8 mouse cellular contexts compared by ENCODE assay signal in genomic region chr10:56114951-56115635, GRCm38 (mm10). TPM values are rescaled to one million over a fixed set of nuclear protein-coding genes. Genes with fewer than 3 reads are reported as not detected.
A peak's percentile ranks its signal among the peaks of the same experiment; 100 is the strongest.
DNase-seq lines count a peak whose midpoint lies in the region; ATAC-seq and TF ChIP-seq lines count a peak whose summit lies in the region.

No protein-coding gene starts in this region.

- WGBS in hindbrain, embryonic 13.5 days: under 1% methylated on average over 50 of the region's 50 CpGs
- 4% methylated on average over 50 of the region's 50 CpGs for WGBS in lung, postnatal 0 days
- 17% methylated on average over 50 of the region's 50 CpGs for WGBS in thymus, adult 2 months

- in situ Hi-C loops in ES-E14 (cut with MboI; ENCODE audit: low sequenced_read_pairs in 2 of 2, unreplicated experiment in 2 of 2): no loop called here

- no peaks in the 10 kb centered on the region for H3K9me3 ChIP-seq in ES-E14 (ENCODE audit: control insufficient read depth, insufficient read depth, low read depth, low read length)
- no peaks in the 10 kb centered on the region for H3K9me3 ChIP-seq in hindbrain, embryonic 13.5 days
- no peaks in the 10 kb centered on the region for H3K9me3 ChIP-seq in lung, postnatal 0 days (ENCODE audit: low read length)

- TF ChIP-seq EP300 in lung, postnatal 0 days (IDR thresholded peaks at IDR 0.05): no peak

- TF ChIP-seq POLR2A in thymus, adult 2 months (IDR thresholded peaks at IDR 0.05; ENCODE audit: control insufficient read depth, extremely low read depth, insufficient read depth, low read length, poor library complexity): peak; percentile 46; the same call in 1 of the 2 replicates

- TF ChIP-seq CTCF in lung, postnatal 0 days (IDR thresholded peaks at IDR 0.05): peak; percentile 4; the same call in 1 of the 2 replicates
- TF ChIP-seq CTCF in thymus, adult 2 months (IDR thresholded peaks at IDR 0.05; ENCODE audit: borderline replicate concordance, control insufficient read depth, extremely low read depth, insufficient read depth, low read length, poor library complexity): 0 out of 2 replicates have a peak, but pooled peaks have one; percentile 55

- peak overlapping the region; percentile 78 for H3K9ac ChIP-seq in ES-E14 (ENCODE audit: insufficient read depth, low read depth, low read length, poor library complexity, severe bottlenecking)
- H3K9ac ChIP-seq in hindbrain, embryonic 13.5 days: peak overlapping the region; percentile 91
- H3K9ac ChIP-seq in lung, postnatal 0 days (replicated peaks; ENCODE audit: low read depth): peak overlapping the region; percentile 36; the same call in 1 of the 2 replicates

- DNase-seq in ES-E14 (ENCODE audit: low read depth, low spot score): peak; percentile 66
- peak; percentile 82 to 83 for DNase-seq in cerebellum, postnatal 14 days
- peak; percentile 52 to 58 for DNase-seq in frontal cortex, postnatal 25 days (ENCODE audit: low spot score in 2 of 2)
- DNase-seq in layer of hippocampus, postnatal 14 days (ENCODE audit: low spot score in 2 of 2): peak; percentile 64 to 78
- DNase-seq in lung, postnatal 0 days (ENCODE audit: low spot score): peak; percentile 61
- DNase-seq in ovary, adult 18-20 months (ENCODE audit: low spot score): peak; percentile 30
- peak; percentile 66 for DNase-seq in thymus, adult 2 months

- H3K4me1 ChIP-seq in ES-E14 (ENCODE audit: control insufficient read depth in 2 of 2, insufficient read depth in 2 of 2, low read length in 2 of 2, poor library complexity in 1 of 2): no peaks in the 10 kb centered on the region; a peak in 1 of 4 replicates
- H3K4me1 ChIP-seq in hindbrain, embryonic 13.5 days (replicated peaks): peaks cover 10% of the 10 kb centered on the region
- H3K4me1 ChIP-seq in lung, postnatal 0 days (ENCODE audit: insufficient read depth, low read depth, low read length): peaks cover 3% of the 10 kb centered on the region; the same call in 1 of the 2 replicates
- H3K4me1 ChIP-seq in thymus, adult 2 months (replicated peaks; ENCODE audit: control insufficient read depth, insufficient read depth, low read length): peaks cover 7% of the 10 kb centered on the region

- no peak overlapping the region for H3K27ac ChIP-seq in ES-E14 (ENCODE audit: insufficient read depth, low read depth, low read length, poor library complexity, severe bottlenecking)
- peak overlapping the region; percentile 95 for H3K27ac ChIP-seq in hindbrain, embryonic 13.5 days
- no peak overlapping the region for H3K27ac ChIP-seq in lung, postnatal 0 days (ENCODE audit: low read length)
- H3K27ac ChIP-seq in thymus, adult 2 months (ENCODE audit: control insufficient read depth, insufficient read depth, low read length): no peak overlapping the region

- no peaks in the 10 kb centered on the region for H3K27me3 ChIP-seq in hindbrain, embryonic 13.5 days
- no peaks in the 10 kb centered on the region for H3K27me3 ChIP-seq in lung, postnatal 0 days (replicated peaks; ENCODE audit: insufficient read depth, low read length)
- H3K27me3 ChIP-seq in thymus, adult 2 months (ENCODE audit: control insufficient read depth, insufficient read depth, low read length): no peaks in the 10 kb centered on the region

- no peaks in the 10 kb centered on the region for H3K36me3 ChIP-seq in ES-E14 (ENCODE audit: control insufficient read depth, insufficient read depth, low read length, poor library complexity, severe bottlenecking)
- no peaks in the 10 kb centered on the region for H3K36me3 ChIP-seq in hindbrain, embryonic 13.5 days
- H3K36me3 ChIP-seq in lung, postnatal 0 days (ENCODE audit: insufficient read depth, low read length): no peaks in the 10 kb centered on the region
- no peaks in the 10 kb centered on the region for H3K36me3 ChIP-seq in thymus, adult 2 months (ENCODE audit: control insufficient read depth, insufficient read depth, low read length)

- ATAC-seq in hindbrain, embryonic 13.5 days (ENCODE audit: low FRiP score): peak; percentile 95
- peak; percentile 85 for ATAC-seq in lung, postnatal 0 days

- peak overlapping the region; percentile 71 to 77 for H3K4me3 ChIP-seq in ES-E14 (ENCODE audit: insufficient read depth in 1 of 2, low read depth in 1 of 2, low read length in 2 of 2, poor library complexity in 1 of 2, severe bottlenecking in 1 of 2)
- H3K4me3 ChIP-seq in hindbrain, embryonic 13.5 days: peak overlapping the region; percentile 65
- peak overlapping the region; percentile 45 for H3K4me3 ChIP-seq in lung, postnatal 0 days (ENCODE audit: low read depth, low read length)
- H3K4me3 ChIP-seq in thymus, adult 2 months (ENCODE audit: control insufficient read depth, insufficient read depth, low read length): peak overlapping the region; percentile 96

- H3K4me2 ChIP-seq in hindbrain, embryonic 13.5 days: peak overlapping the region; percentile 86
- H3K4me2 ChIP-seq in lung, postnatal 0 days (replicated peaks; ENCODE audit: low read depth, low read length): peak overlapping the region; percentile 71

TF ChIP-seq in ES-E14, 5 proteins besides CTCF, POLR2A, EP300 and RAD21:
- TF ChIP-seq HCFC1 (IDR thresholded peaks at IDR 0.05; ENCODE audit: borderline replicate concordance, insufficient read depth, low read length) (no peak), ZC3H11A (IDR thresholded peaks at IDR 0.05; ENCODE audit: borderline replicate concordance, low read depth, low read length) (no peak), ZNF384 (IDR thresholded peaks at IDR 0.05; ENCODE audit: low read depth, low read length) (peak; percentile 36; the same call in 1 of the 2 replicates)

RNA-seq across cellular contexts. Expression of gene Msl3l2, which starts 8.4 kb away (rescaled TPM):
- total RNA-seq in ES-E14 (2012; rRNA removed): 2.6 and 3.3 TPM in 2 replicates
- polyA plus RNA-seq in hindbrain, embryonic 13.5 days (2015; fragmentation: Nextera tagmentation; extraction: Ambion mirVana): 10.1 and 10.4 TPM in 2 replicates
- 10 to 100 TPM; 15.5 to 16.6 TPM for total RNA-seq in layer of hippocampus, postnatal 14 days (2021)
- 7.2 and 8.1 TPM in 2 replicates for polyA plus RNA-seq in lung, postnatal 0 days (2015; fragmentation: Nextera tagmentation; extraction: Ambion mirVana)
- 7.2 and 9.1 TPM in 2 replicates for polyA plus RNA-seq in thymus, adult 2 months (2012; rRNA removed)

Comparison
In these comparisons a context has a peak if more than half of its experiments do, and no peak if none do; other contexts are left out.
1. DNase-seq: peak in every context shown above with its lines; median percentile 82 in cerebellum, postnatal 14 days; 71 in layer of hippocampus, postnatal 14 days; 66 in ES-E14; 66 in thymus, adult 2 months; 61 in lung, postnatal 0 days; 55 in frontal cortex, postnatal 25 days; 30 in ovary, adult 18-20 months.
2. H3K4me3 ChIP-seq: peak in every context shown above with its lines; median percentile 96 in thymus, adult 2 months; 74 in ES-E14; 65 in hindbrain, embryonic 13.5 days; 45 in lung, postnatal 0 days.
3. H3K9ac ChIP-seq: peak in every context shown above with its lines; median percentile 91 in hindbrain, embryonic 13.5 days; 78 in ES-E14; 36 in lung, postnatal 0 days.